Mouse (Mus musculus) erythroid progenitor cell, adult 5-6 weeks (primary cell): Measurements from ENCODE around the gene Ice2. TPM values are rescaled to one million over a fixed set of nuclear protein-coding genes. Genes with fewer than 3 reads are reported as not detected.
A peak's percentile ranks its signal among the peaks of the same experiment; 100 is the strongest.

Experiments used
- ATAC-seq: replicated peaks from 2 replicates; pipeline ENCODE4 v1.8.0; 2016; ENCODE audit warnings: moderate number of reproducible peaks, mild to moderate bottlenecking, moderate TSS enrichment, inconsistent platforms; ENCODE audit not compliant: poor library complexity, low FRiP score, severe bottlenecking
- total RNA-seq, 2 experiments: library from RNA; stranded (forward) in 1 of 2; stranded (reverse) in 1 of 2; fragments of 150-400 nt in 1 of 2; fragments of 186-747, 209-891 nt in 1 of 2; gene quantifications; 2 replicates each; pipeline versions ENCODE4 v1.2.3 to v1.2.4; 2015 to 2017; ENCODE audit warnings: low replicate concordance in 2 of 2

Gene Ice2
- total RNA-seq (2015; ENCODE audit: low replicate concordance) (4.2 and 15.5 TPM in 2 replicates), total RNA-seq (2017; ENCODE audit: low replicate concordance) (1.9 and 3.1 TPM in 2 replicates)

DNA sequence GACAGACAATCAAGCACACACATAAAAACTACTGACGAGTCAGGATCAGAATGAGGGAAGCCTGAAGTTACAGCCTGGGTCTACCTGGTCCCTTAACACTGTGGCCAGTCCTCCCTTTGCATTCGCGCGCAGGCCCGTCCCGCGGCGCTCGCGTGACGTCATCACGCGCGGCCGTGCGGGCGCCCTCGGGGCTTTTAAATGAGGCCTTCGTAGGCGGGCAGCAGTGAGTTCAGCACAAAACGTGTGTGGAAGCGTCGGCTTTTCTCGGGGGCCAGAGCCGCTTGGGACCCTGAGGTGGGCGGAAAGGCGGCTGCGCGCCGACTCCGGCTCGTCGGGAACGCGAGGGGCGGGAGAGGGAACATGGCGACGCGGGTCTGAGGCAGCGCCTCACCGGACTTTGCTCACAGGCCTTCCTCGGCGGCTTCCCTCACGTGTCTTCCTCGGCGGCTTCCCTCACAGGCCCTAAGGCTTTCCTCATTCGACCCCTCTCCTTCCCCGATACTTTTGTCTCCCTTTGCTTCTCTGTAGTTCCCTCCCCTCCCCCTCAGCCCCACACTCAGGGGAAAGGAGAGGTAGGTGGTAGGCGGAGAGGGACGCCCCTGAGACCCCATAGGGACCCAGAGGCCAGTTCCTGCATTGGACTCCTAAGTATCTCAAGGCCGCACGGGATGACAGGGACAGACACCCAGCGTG, at the start of gene Ice2:
Gene Ice2, plus strand, starts transcription at position 147 of the 693 bp plus-strand sequence.
- ATAC-seq = peak; percentile 85

DNA sequence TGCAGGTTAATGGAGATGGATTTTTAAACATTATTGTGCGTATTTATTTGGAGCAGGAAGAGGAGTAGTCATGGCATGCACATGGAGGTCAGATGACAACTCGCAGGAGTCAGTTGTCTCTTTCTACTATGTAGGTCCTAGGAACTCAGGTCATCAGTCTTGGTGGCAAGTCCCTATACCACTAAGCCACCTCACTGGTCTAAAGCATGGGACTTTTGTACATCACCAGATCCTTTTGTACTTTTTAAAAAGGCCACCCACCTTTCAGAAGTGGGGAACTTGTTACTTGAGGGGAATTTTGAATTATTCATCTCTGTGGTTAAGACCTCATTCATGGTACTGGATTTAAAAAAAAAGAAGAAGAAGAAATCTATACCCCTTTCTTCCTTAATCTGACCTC, 48.2 kb upstream of the Ice2 start:
- no peak for ATAC-seq

GRCm38 (mm10) chr9:69354228-69354627, 43.5 kb upstream of the Ice2 start:
- ATAC-seq = no peak

- ATAC-seq = no peak; the same call in 1 of the 2 replicates
These were observed 39.9 kb upstream of the Ice2 start for GRCm38 (mm10) chr9:69357834-69358233.

DNA sequence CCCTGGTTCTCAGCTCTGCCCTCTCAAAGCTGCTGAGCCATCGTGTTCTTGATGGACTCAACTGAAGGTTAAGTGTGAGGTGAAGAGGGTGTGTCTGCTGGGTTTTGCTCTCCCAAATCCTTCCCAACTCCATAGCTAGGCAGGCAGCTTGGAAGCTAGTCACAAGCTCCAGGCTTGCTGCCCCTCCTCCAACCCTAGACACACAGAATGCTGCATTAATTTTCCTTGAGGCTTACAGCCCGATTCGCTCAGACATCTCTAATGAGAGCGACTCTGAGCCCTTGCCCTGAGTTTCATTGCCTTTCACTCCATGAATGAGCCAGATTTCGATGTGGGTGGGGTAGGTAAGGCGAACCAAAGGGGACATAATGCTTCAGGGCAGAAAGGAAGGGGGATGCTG, 38.9 kb upstream of the Ice2 start:
- no peak for ATAC-seq

- ATAC-seq = no peak
These were observed 35.7 kb upstream of the Ice2 start for GRCm38 (mm10) chr9:69361951-69362445.

- no peak for ATAC-seq
These were observed 34.9 kb upstream of the Ice2 start for GRCm38 (mm10) chr9:69362766-69363165.

DNA sequence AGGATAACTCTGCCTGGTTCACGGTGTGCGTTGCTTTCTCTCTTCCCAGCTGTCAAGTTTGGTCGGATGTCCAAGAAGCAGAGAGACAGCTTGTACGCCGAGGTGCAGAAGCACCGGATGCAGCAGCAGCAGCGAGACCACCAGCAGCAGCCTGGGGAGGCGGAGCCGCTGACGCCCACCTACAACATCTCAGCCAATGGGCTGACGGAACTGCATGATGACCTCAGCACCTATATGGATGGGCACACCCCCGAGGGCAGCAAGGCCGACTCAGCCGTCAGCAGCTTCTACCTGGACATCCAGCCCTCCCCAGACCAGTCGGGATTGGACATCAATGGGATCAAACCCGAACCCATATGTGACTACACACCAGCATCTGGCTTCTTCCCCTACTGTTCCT, 33.6 kb upstream of the Ice2 start:
- no peak for ATAC-seq

- ATAC-seq = no peak
These were observed 30.7 kb upstream of the Ice2 start for GRCm38 (mm10) chr9:69367055-69367454.

GRCm38 (mm10) chr9:69368071-69368470, 29.6 kb upstream of the Ice2 start:
- ATAC-seq = peak; percentile 63; the same call in 1 of the 2 replicates

GRCm38 (mm10) chr9:69371046-69371724, 26.5 kb upstream of the Ice2 start:
- no peak for ATAC-seq

DNA sequence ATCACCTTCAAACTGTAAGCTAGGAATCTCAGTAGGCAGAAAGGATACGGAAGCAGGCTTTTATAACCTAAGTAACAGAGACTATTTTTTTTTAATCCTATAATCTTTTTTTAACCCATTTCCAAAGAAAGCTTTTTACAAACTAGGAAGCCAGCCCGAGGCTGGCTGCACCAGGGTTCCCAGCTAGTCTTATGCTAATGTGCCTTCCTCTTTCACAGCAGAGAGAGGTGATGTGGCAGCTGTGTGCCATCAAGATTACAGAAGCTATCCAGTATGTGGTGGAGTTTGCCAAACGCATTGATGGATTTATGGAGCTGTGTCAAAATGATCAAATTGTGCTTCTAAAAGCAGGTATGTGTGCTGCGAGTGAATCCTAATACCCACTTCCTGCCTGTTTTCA, 24.8 kb upstream of the Ice2 start:
- ATAC-seq = no peak

- ATAC-seq = no peak
These were observed 20.6 kb upstream of the Ice2 start for GRCm38 (mm10) chr9:69376982-69377653.

GRCm38 (mm10) chr9:69377654-69378045, 20.1 kb upstream of the Ice2 start:
- no peak for ATAC-seq

DNA sequence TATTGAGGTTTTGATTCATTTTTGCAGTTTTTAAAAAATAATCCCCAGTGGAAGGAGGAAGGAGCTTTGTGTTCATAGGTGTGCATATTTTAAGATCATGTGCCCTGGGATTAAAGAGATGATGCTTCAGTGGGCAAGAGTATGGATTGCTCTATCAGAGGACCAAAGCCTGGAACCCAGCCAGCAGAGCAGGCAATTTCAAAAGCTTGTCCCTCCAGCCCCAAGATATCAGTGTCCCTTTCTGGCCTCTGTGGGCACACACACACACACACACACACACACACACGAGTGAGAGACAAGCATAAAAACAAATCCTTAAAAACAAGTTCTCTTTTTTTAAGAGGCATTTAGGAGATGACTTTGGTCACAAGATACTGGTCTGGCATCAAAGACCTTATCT, 17.2 kb upstream of the Ice2 start:
- ATAC-seq = no peak

DNA sequence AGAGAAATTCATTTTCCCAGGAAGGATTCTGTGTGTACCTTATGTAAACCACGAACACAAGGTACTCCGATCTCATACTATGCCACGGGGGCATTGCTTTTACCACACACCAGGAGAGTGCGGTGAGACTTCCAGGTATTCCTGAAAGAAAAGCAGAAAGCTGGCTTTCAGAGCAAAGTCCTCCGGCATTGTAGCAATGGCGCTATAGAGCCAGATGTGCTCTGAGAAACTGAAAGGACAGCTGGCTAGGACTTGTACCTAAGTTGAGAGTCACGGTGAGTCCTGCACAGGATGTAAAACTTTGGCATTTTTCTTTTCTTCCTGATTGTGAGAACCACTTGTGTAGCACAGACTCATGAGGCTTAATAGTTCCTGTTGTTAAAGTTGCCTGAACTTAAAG, 16.0 kb upstream of the Ice2 start:
- no peak for ATAC-seq

GRCm38 (mm10) chr9:69384475-69384874, 13.2 kb upstream of the Ice2 start:
- ATAC-seq = no peak

GRCm38 (mm10) chr9:69384905-69385304, 12.8 kb upstream of the Ice2 start:
- no peak for ATAC-seq

GRCm38 (mm10) chr9:69387296-69387695, 10.4 kb upstream of the Ice2 start:
- ATAC-seq = no peak

- ATAC-seq = no peak
These were observed 7.1 kb upstream of the Ice2 start for GRCm38 (mm10) chr9:69390631-69391030.

GRCm38 (mm10) chr9:69394234-69394633, 3.5 kb upstream of the Ice2 start:
- no peak for ATAC-seq
